ENCODE assay signal across 25 mouse cellular contexts in genomic region chr2:104173431-104173830, GRCm38 (mm10). TPM values are rescaled to one million over a fixed set of nuclear protein-coding genes. Genes with fewer than 3 reads are reported as not detected.
"Had no signal": no experiment of that assay in that cellular context is flagged by ENCODE, and none has a peak within 500 bp of the region (broad histone marks: within the 10 kb centered on the region; RNA-seq: fewer than 3 reads in every experiment).

No protein-coding gene starts in this region.

- H3K4me2 ChIP-seq: kidney, embryonic 15.5 days; limb, embryonic 13.5 days; liver, embryonic 12.5 days; liver, embryonic 15.5 days; midbrain, embryonic 13.5 days; neural tube, embryonic 13.5 days had no signal

- H3K9ac ChIP-seq: kidney, embryonic 15.5 days; limb, embryonic 13.5 days; liver, embryonic 12.5 days; liver, embryonic 15.5 days; midbrain, embryonic 13.5 days; neural tube, embryonic 13.5 days had no signal

- DNase-seq: kidney, adult 8-10 months; kidney, postnatal 10 days; kidney, postnatal 36 days; layer of hippocampus, postnatal 36 days; liver; lung, adult 2 months; retina, postnatal 1 day had no signal

- H3K27ac ChIP-seq: kidney, embryonic 15.5 days; limb, embryonic 10.5 days; limb, embryonic 13.5 days; liver, embryonic 12.5 days; liver, embryonic 15.5 days; macrophage; midbrain, embryonic 10.5 days; midbrain, embryonic 13.5 days; neural tube, embryonic 13.5 days had no signal

- H3K36me3 ChIP-seq: kidney, embryonic 15.5 days; limb, embryonic 10.5 days; limb, embryonic 13.5 days; liver, embryonic 12.5 days; liver, embryonic 15.5 days; midbrain, embryonic 10.5 days; midbrain, embryonic 13.5 days; neural tube, embryonic 13.5 days had no signal

- H3K9me3 ChIP-seq: kidney, embryonic 15.5 days; limb, embryonic 10.5 days; limb, embryonic 13.5 days; liver, embryonic 12.5 days; liver, embryonic 15.5 days; midbrain, embryonic 10.5 days; midbrain, embryonic 13.5 days; neural tube, embryonic 13.5 days had no signal

- H3K27me3 ChIP-seq: kidney, embryonic 15.5 days; limb, embryonic 13.5 days; midbrain, embryonic 13.5 days; neural tube, embryonic 13.5 days had no signal

- H3K4me3 ChIP-seq: kidney, embryonic 15.5 days; limb, embryonic 10.5 days; limb, embryonic 13.5 days; liver, embryonic 12.5 days; liver, embryonic 15.5 days; midbrain, embryonic 10.5 days; midbrain, embryonic 13.5 days; neural tube, embryonic 13.5 days had no signal

- ATAC-seq: intestine, postnatal 0 days; liver, embryonic 12.5 days; lung, postnatal 0 days; midbrain, embryonic 13.5 days had no signal

- H3K4me1 ChIP-seq: liver, embryonic 15.5 days had no signal

RNA-seq across cellular contexts. Expression of gene A930018P22Rik, which starts 50.9 kb away (rescaled TPM):
- total RNA-seq: layer of hippocampus, postnatal 10 days; layer of hippocampus, postnatal 36 days; left cerebral cortex, adult 8-10 months; neutrophil, adult 5-6 weeks had no signal
- polyA plus RNA-seq: intestine, embryonic 14.5 days; limb, embryonic 10.5 days; limb, embryonic 13.5 days; macrophage; midbrain, embryonic 13.5 days; small intestine, adult 2 months; stomach, embryonic 14.5 days; thymus, postnatal 0 days had no signal
